Mouse (Mus musculus) layer of hippocampus, adult 6 months (tissue): ENCODE measurements around the gene 1700001L19Rik. TPM values are rescaled to one million over a fixed set of nuclear protein-coding genes. Genes with fewer than 3 reads are reported as not detected.

Experiments
- long read RNA-seq, 2 experiments: library from polyadenylated mRNA; unstranded; transcript quantifications; one replicate each; pipeline ENCODE4 v2.0.0; 2019 to 2020
- polyA plus RNA-seq: library from polyadenylated mRNA; unstranded; fragments of <200 nt; fragmentation: Nextera tagmentation; gene quantifications from 2 replicates; pipeline ENCODE4 v1.2.3, GENCODE M21; 2021

Gene 1700001L19Rik
- 18.1 and 18.3 TPM in 2 replicates for polyA plus RNA-seq
- long read RNA-seq, experiment 1, transcript 1700001L19Rik-201 (3 exons, 1,826 nt): major isoform, 12 of 17 reads
- long read RNA-seq, experiment 1, partial matches to known transcripts: 1 of 17 reads
- long read RNA-seq, experiment 1, other reads (novel, unspliced or antisense): 2 of 17 reads
- long read RNA-seq, experiment 2, transcript 1700001L19Rik-201 (3 exons, 1,826 nt): major isoform, 13 of 14 reads
- long read RNA-seq, experiment 2, partial matches to known transcripts: 0 of 14 reads
- long read RNA-seq, experiment 2, other reads (novel, unspliced or antisense): 1 of 14 reads

DNA sequence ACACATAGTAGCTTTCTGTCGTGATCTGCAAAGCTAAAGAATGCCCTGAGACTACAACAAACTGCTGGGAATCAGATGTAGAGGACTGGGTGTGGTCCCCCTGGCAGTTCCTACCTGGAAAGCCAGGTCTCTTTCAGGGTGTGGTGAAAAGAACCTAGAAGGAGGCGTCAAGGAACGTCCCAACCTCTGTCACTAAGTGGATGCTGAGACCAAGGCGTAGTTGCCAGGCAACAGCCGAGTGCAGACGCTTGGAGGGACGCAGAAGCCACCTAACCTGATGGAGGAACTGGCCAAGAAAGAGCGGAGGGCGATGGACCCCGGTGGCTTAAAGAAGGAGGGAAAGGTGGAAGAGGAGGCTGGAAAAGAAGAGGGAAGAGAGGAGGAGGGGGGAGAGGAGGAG is at the start of gene 1700001L19Rik:
1700001L19Rik (plus strand) TSS at position 223 of the 400 bp plus-strand sequence.

DNA sequence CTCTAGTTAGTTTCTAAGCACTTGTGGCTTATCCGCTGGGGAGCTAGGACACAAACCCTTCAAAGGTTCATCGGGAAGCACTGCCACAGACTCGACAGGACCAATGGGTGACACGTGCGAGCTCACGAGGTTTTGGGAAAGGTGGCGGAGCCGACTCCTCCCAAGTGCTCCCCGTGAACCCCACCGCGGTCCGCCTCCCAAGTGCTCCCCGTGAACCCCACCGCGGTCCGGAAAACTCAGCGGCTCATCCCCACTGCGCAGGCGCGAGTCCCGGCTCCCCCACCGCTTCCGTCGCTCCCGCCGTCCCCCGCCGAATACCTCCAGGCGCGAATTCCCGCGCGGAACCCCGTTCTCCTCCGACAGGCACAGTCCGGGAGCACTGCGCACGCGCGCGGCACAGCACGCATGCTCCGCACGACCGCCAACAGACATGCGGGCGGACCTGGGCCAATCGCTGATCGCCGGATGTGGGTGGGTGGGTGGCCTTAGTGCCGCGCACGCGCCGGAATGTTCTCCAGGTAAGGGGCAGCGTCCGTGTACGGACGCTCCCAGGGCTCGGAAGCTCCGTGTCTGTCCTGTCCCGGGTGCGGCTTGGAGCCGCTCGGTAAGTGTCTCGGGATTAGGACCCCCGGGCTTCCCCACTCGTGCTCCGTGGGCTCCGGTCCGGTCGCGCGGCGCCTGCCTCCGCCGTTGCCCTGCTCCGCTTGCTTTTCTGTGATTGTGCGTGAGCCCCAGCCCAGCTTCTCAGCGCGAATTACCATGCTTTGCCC is 15.3 kb upstream of the 1700001L19Rik start, which contains the start of the genes Mtrr and Fastkd3:
Mtrr (minus strand) TSS at position 403 of the 770 bp plus-strand sequence.
Fastkd3 (plus strand) TSS at position 488 of the 770 bp plus-strand sequence.

Other genes with a start within 250 kb of the 1700001L19Rik start
- gene Mtrr, start 15.3 kb upstream of the 1700001L19Rik start, polyA plus RNA-seq: 8.3 and 8.5 TPM in 2 replicates
- 19.9 and 21.9 TPM in 2 replicates for gene Fastkd3, start 15.2 kb upstream of the 1700001L19Rik start, polyA plus RNA-seq